Mouse (Mus musculus): Measurements from ENCODE around the gene Diablo. TPM values are rescaled to one million over a fixed set of nuclear protein-coding genes. Genes with fewer than 3 reads are reported as not detected.
A peak's percentile ranks its signal among the peaks of the same experiment; 100 is the strongest.

Gene Diablo
- polyA plus RNA-seq, 1 experiment = 104 TPM

- no peak for TF ChIP-seq POLR2A (IDR thresholded peaks at IDR 0.05; ENCODE audit: control insufficient read depth, extremely low read depth, insufficient read depth, low read length, poor library complexity)
- TF ChIP-seq CTCF (IDR thresholded peaks at IDR 0.05; ENCODE audit: borderline replicate concordance, control insufficient read depth, extremely low read depth, insufficient read depth, low read length, poor library complexity) = no peak
- H3K27ac ChIP-seq (ENCODE audit: control insufficient read depth, insufficient read depth, low read length) = no peak overlapping the region
- H3K27me3 ChIP-seq (ENCODE audit: control insufficient read depth, insufficient read depth, low read length) = no peaks in the 10 kb centered on the region
- no peak for DNase-seq
- H3K4me3 ChIP-seq (ENCODE audit: control insufficient read depth, insufficient read depth, low read length) = no peak overlapping the region
- 63% methylated on average over 11 of the region's 11 CpGs for WGBS
- H3K36me3 ChIP-seq (ENCODE audit: control insufficient read depth, insufficient read depth, low read length) = no peaks in the 10 kb centered on the region
- no peaks in the 10 kb centered on the region for H3K4me1 ChIP-seq (replicated peaks; ENCODE audit: control insufficient read depth, insufficient read depth, low read length)
Observed at GRCm38 (mm10) chr5:123487659-123488395, 36.1 kb downstream of the Diablo start.

GRCm38 (mm10) chr5:123473817-123474216 is 50.2 kb downstream of the Diablo start:
- Histone ChIP-seq H3K27me3 (ENCODE audit: control insufficient read depth, insufficient read depth, low read length) (no peaks in the 10 kb centered on the region), H3K4me3 (ENCODE audit: control insufficient read depth, insufficient read depth, low read length) (no peak overlapping the region), H3K36me3 (ENCODE audit: control insufficient read depth, insufficient read depth, low read length) (no peaks in the 10 kb centered on the region), H3K27ac (ENCODE audit: control insufficient read depth, insufficient read depth, low read length) (no peak overlapping the region), H3K4me1 (replicated peaks; ENCODE audit: control insufficient read depth, insufficient read depth, low read length) (peaks cover 9% of the 10 kb centered on the region)
- DNase-seq = no peak
- 90% methylated on average over 5 of the region's 5 CpGs for WGBS
- TF ChIP-seq CTCF (IDR thresholded peaks at IDR 0.05; ENCODE audit: borderline replicate concordance, control insufficient read depth, extremely low read depth, insufficient read depth, low read length, poor library complexity) = no peak
- TF ChIP-seq POLR2A (IDR thresholded peaks at IDR 0.05; ENCODE audit: control insufficient read depth, extremely low read depth, insufficient read depth, low read length, poor library complexity) = no peak

DNA sequence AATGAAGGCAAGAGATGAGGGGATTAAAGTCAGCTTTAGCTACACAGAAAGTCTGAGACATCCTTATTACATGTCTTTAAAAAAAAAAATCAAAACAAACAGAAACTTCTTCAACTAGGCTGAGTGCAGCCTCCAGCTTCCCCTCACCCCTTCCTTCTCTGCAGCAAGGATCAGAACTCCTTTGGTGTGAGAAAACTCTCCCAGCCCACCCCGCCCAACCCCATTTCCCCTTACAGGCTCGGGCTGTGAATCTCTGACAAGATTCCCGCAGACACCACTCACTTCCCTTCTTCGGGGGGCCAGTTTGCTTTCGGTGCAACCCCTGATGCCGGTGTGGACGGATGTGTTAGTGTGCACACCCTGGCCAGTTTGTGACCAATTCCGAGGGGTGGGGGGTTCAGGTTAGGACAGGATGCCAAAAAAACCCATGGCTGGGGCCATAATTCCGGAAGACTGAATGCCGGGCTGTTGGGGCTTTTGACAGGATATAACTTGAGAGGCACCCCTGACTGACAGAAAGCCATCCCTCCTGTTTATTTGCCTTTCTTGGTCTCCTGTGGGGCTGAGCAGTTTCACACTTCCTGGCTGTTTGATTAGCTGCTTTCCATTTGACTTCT is 53.1 kb downstream of the Diablo start:
- DNase-seq = no peak

DNA sequence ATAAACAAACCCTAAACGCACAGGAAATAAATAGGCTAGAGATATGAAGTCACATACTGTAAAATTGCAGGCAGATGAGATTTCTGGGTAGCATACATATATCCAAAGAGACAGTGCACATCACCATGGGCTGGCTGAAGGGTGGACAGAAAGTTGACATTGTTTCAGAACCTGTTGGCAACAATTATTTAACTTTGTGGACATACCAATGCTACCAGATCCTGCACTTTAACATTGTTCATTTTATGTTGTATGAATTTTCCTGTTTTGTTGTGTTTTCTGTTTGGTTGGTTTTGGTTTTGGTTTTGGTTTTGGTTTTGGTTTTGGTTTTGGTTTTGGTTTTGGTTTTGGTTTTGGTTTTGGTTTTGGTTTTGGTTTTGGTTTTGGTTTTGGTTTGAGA is 59.3 kb downstream of the Diablo start:
- no peak for TF ChIP-seq POLR2A (IDR thresholded peaks at IDR 0.05; ENCODE audit: control insufficient read depth, extremely low read depth, insufficient read depth, low read length, poor library complexity)
- TF ChIP-seq CTCF (IDR thresholded peaks at IDR 0.05; ENCODE audit: borderline replicate concordance, control insufficient read depth, extremely low read depth, insufficient read depth, low read length, poor library complexity) = no peak
- no peak overlapping the region for H3K27ac ChIP-seq (ENCODE audit: control insufficient read depth, insufficient read depth, low read length)
- 91% methylated on average over 1 of the region's 1 CpGs for WGBS

More for the DNA sequence above, 53.1 kb downstream of the Diablo start:
- Histone ChIP-seq H3K4me3 (ENCODE audit: control insufficient read depth, insufficient read depth, low read length) (peak overlapping the region; percentile 20), H3K27ac (ENCODE audit: control insufficient read depth, insufficient read depth, low read length) (no peak overlapping the region), H3K36me3 (ENCODE audit: control insufficient read depth, insufficient read depth, low read length) (no peaks in the 10 kb centered on the region), H3K4me1 (replicated peaks; ENCODE audit: control insufficient read depth, insufficient read depth, low read length) (peaks cover 9% of the 10 kb centered on the region), H3K27me3 (ENCODE audit: control insufficient read depth, insufficient read depth, low read length) (no peaks in the 10 kb centered on the region)
- TF ChIP-seq CTCF (IDR thresholded peaks at IDR 0.05; ENCODE audit: borderline replicate concordance, control insufficient read depth, extremely low read depth, insufficient read depth, low read length, poor library complexity) (no peak), POLR2A (IDR thresholded peaks at IDR 0.05; ENCODE audit: control insufficient read depth, extremely low read depth, insufficient read depth, low read length, poor library complexity) (no peak)
- WGBS = 3% methylated on average over 10 of the region's 10 CpGs

GRCm38 (mm10) chr5:123461420-123461819 is 62.6 kb downstream of the Diablo start:
- TF ChIP-seq CTCF (IDR thresholded peaks at IDR 0.05; ENCODE audit: borderline replicate concordance, control insufficient read depth, extremely low read depth, insufficient read depth, low read length, poor library complexity) (no peak), POLR2A (IDR thresholded peaks at IDR 0.05; ENCODE audit: control insufficient read depth, extremely low read depth, insufficient read depth, low read length, poor library complexity) (no peak)
- no peak overlapping the region for H3K27ac ChIP-seq (ENCODE audit: control insufficient read depth, insufficient read depth, low read length)
- 86% methylated on average over 5 of the region's 5 CpGs for WGBS
- no peak for DNase-seq
- H3K4me3 ChIP-seq (ENCODE audit: control insufficient read depth, insufficient read depth, low read length) = no peak overlapping the region
- H3K4me1 ChIP-seq (replicated peaks; ENCODE audit: control insufficient read depth, insufficient read depth, low read length) = no peaks in the 10 kb centered on the region
- no peaks in the 10 kb centered on the region for H3K27me3 ChIP-seq (ENCODE audit: control insufficient read depth, insufficient read depth, low read length)
- no peaks in the 10 kb centered on the region for H3K36me3 ChIP-seq (ENCODE audit: control insufficient read depth, insufficient read depth, low read length)

More for the DNA sequence above, 59.3 kb downstream of the Diablo start:
- Histone ChIP-seq H3K4me1 (replicated peaks; ENCODE audit: control insufficient read depth, insufficient read depth, low read length) (no peaks in the 10 kb centered on the region), H3K27me3 (ENCODE audit: control insufficient read depth, insufficient read depth, low read length) (no peaks in the 10 kb centered on the region), H3K4me3 (ENCODE audit: control insufficient read depth, insufficient read depth, low read length) (no peak overlapping the region), H3K36me3 (ENCODE audit: control insufficient read depth, insufficient read depth, low read length) (no peaks in the 10 kb centered on the region)
- no peak for DNase-seq

Other genes starting within 250 kb of the Diablo start
- gene Bcl7a, start 180.3 kb downstream of the Diablo start, polyA plus RNA-seq (2012; rRNA removed) = 29.4 and 34.4 TPM in 2 replicates
- 113 and 124 TPM in 2 replicates for gene Mlxip, start 129.4 kb downstream of the Diablo start, polyA plus RNA-seq (2012; rRNA removed)
- 0.09 and 0.18 TPM in 2 replicates for gene Lrrc43, start 34.9 kb downstream of the Diablo start, polyA plus RNA-seq (2012; rRNA removed)
- not detected in 2 replicates for gene Il31, start 34.7 kb downstream of the Diablo start, polyA plus RNA-seq (2012; rRNA removed)
- 0.28 and 0.63 TPM in 2 replicates for gene B3gnt4, start 13.7 kb downstream of the Diablo start, polyA plus RNA-seq (2012; rRNA removed)
- 6.6 and 12.1 TPM in 2 replicates for gene Gm49027, start 1.3 kb upstream of the Diablo start, polyA plus RNA-seq (2012; rRNA removed)
- gene Vps33a, start 48.9 kb upstream of the Diablo start, polyA plus RNA-seq (2012; rRNA removed) = 25.2 and 26.3 TPM in 2 replicates
- gene Clip1, start 160.4 kb upstream of the Diablo start, polyA plus RNA-seq (2012; rRNA removed) = 17.1 and 17.6 TPM in 2 replicates
- gene Zcchc8, start 196.9 kb upstream of the Diablo start, polyA plus RNA-seq (2012; rRNA removed) = 71.5 and 78.8 TPM in 2 replicates
- 18.6 and 22.6 TPM in 2 replicates for gene Rsrc2, start 225.2 kb upstream of the Diablo start, polyA plus RNA-seq (2012; rRNA removed)
- gene Kntc1, start 225.5 kb upstream of the Diablo start, polyA plus RNA-seq (2012; rRNA removed) = 12.6 and 16.0 TPM in 2 replicates

Measured in thymus, adult 2 months (tissue).